Mouse (Mus musculus) thymus, adult 2 months (tissue): Measurements from ENCODE around the gene Palm. TPM values are rescaled to one million over a fixed set of nuclear protein-coding genes. Genes with fewer than 3 reads are reported as not detected.

Experiments used
- DNase-seq: peaks from one replicate; pipeline ENCODE4 v3.0.0; 2021
- H3K27ac ChIP-seq: fragments of 200-500 bp; 2 replicates; pipeline ENCODE4 v1.5.1; 2012; ENCODE audit warnings: low read length, control low read depth; ENCODE audit not compliant: control insufficient read depth, insufficient read depth
- H3K27me3 ChIP-seq: fragments of 200-500 bp; 2 replicates; pipeline ENCODE4 v1.6.1; 2012; ENCODE audit warnings: mild to moderate bottlenecking, low read length, moderate library complexity, mixed read lengths; ENCODE audit not compliant: control insufficient read depth, insufficient read depth
- H3K36me3 ChIP-seq: fragments of 200-500 bp; 2 replicates; pipeline ENCODE4 v1.6.1; 2012; ENCODE audit warnings: mild to moderate bottlenecking, low read length, moderate library complexity; ENCODE audit not compliant: control insufficient read depth, insufficient read depth
- H3K4me1 ChIP-seq: fragments of 200-500 bp; replicated peaks from 2 replicates; pipeline ENCODE4 v1.6.1; 2012; ENCODE audit warnings: low read length; ENCODE audit not compliant: control insufficient read depth, insufficient read depth
- H3K4me3 ChIP-seq: fragments of 200-500 bp; 2 replicates; pipeline ENCODE4 v1.5.1; 2012; ENCODE audit warnings: mild to moderate bottlenecking, low read length, control low read depth, moderate library complexity; ENCODE audit not compliant: control insufficient read depth, insufficient read depth
- CTCF ChIP-seq: fragments of 200-500 bp; IDR thresholded peaks from 2 replicates; pipeline ENCODE4 v1.5.1; 2012; ENCODE audit warnings: mild to moderate bottlenecking, control low read depth, low read length, moderate library complexity, borderline replicate concordance; ENCODE audit not compliant: control insufficient read depth, poor library complexity, insufficient read depth; ENCODE audit errors: extremely low read depth
- POLR2A ChIP-seq: fragments of 200-500 bp; IDR thresholded peaks from 2 replicates; pipeline ENCODE4 v1.6.1; 2012; ENCODE audit warnings: mild to moderate bottlenecking, low read length, control low read depth, moderate library complexity; ENCODE audit not compliant: control insufficient read depth, poor library complexity, insufficient read depth; ENCODE audit errors: extremely low read depth
- WGBS: fragments of 180-500 bp; shearing (Covaris S2); methylation state at CpG from one replicate; pipeline ENCODE4 v1.1.7; 2018; 5-methylcytosine and 5-hydroxymethylcytosine counted together
- polyA plus RNA-seq: library from polyadenylated mRNA; depleted of rRNA; stranded (reverse); fragments of >200 nt; gene quantifications from 2 replicates; pipeline ENCODE4 v1.2.3, GENCODE M21; 2012; rRNA removed

The Palm gene
- 63.7 and 87.8 TPM in 2 replicates for polyA plus RNA-seq

- TF ChIP-seq CTCF: peak; percentile 93; the same call in 1 of the 2 replicates
- no peak for TF ChIP-seq POLR2A
- H3K36me3 ChIP-seq: no peaks in the 10 kb centered on the region
- H3K4me1 ChIP-seq: peaks cover 56% of the 10 kb centered on the region
- peak; percentile 82 for DNase-seq
- H3K4me3 ChIP-seq: peak within 1 kb of the TSS; percentile 66
- no peaks in the 10 kb centered on the region for H3K27me3 ChIP-seq
- WGBS: 6% methylated on average over 51 of the region's 51 CpGs
- no peak within 1 kb of the TSS for H3K27ac ChIP-seq
Observed at GRCm38 (mm10) chr10:79793051-79793737, at the start of gene Palm. Gene Palm, plus strand, starts transcription at chr10:79793572.

- H3K36me3 ChIP-seq: peaks cover 20% of the 10 kb centered on the region; the same call in 1 of the 2 replicates
- H3K27me3 ChIP-seq: no peaks in the 10 kb centered on the region
- TF ChIP-seq CTCF (no peak), POLR2A (no peak)
- WGBS: 89% methylated on average over 15 of the region's 15 CpGs
- H3K27ac ChIP-seq: no peak overlapping the region
- no peak for DNase-seq
- no peak overlapping the region for H3K4me3 ChIP-seq
- H3K4me1 ChIP-seq: peaks cover 9% of the 10 kb centered on the region
Observed at GRCm38 (mm10) chr10:79743650-79744365, 49.6 kb upstream of the Palm start.

- peaks cover 17% of the 10 kb centered on the region; the same call in 1 of the 2 replicates for H3K36me3 ChIP-seq
- DNase-seq: no peak
- no peak overlapping the region for H3K27ac ChIP-seq
- peaks cover 9% of the 10 kb centered on the region for H3K4me1 ChIP-seq
- no peak overlapping the region for H3K4me3 ChIP-seq
- TF ChIP-seq CTCF (no peak), POLR2A (no peak)
- 97% methylated on average over 3 of the region's 3 CpGs for WGBS
- H3K27me3 ChIP-seq: no peaks in the 10 kb centered on the region
Observed at GRCm38 (mm10) chr10:79745411-79745810, 48.0 kb upstream of the Palm start.

GRCm38 (mm10) chr10:79745898-79746773, 47.2 kb upstream of the Palm start, which contains the start of gene Polrmt:
Gene Polrmt, minus strand, starts transcription at chr10:79746581.
- peak; percentile 79 for TF ChIP-seq POLR2A
- peak; percentile 61; the same call in 1 of the 2 replicates for TF ChIP-seq CTCF
- H3K36me3 ChIP-seq: peaks cover 12% of the 10 kb centered on the region; the same call in 1 of the 2 replicates
- WGBS: 2% methylated on average over 38 of the region's 38 CpGs
- H3K27me3 ChIP-seq: no peaks in the 10 kb centered on the region
- H3K4me3 ChIP-seq: peak within 1 kb of the TSS; percentile 66
- DNase-seq: peak; percentile 94
- peaks cover 9% of the 10 kb centered on the region for H3K4me1 ChIP-seq
- no peak within 1 kb of the TSS for H3K27ac ChIP-seq

- DNase-seq: no peak
- Histone ChIP-seq H3K27ac (no peak overlapping the region), H3K4me1 (peaks cover 9% of the 10 kb centered on the region), H3K27me3 (no peaks in the 10 kb centered on the region), H3K36me3 (peaks cover 8% of the 10 kb centered on the region; the same call in 1 of the 2 replicates), H3K4me3 (no peak overlapping the region)
- TF ChIP-seq CTCF (no peak), POLR2A (no peak)
- 28% methylated on average over 6 of the region's 6 CpGs for WGBS
Observed at GRCm38 (mm10) chr10:79746774-79747151, 46.6 kb upstream of the Palm start.

GRCm38 (mm10) chr10:79748496-79748895, 44.9 kb upstream of the Palm start:
- no peaks in the 10 kb centered on the region for H3K27me3 ChIP-seq
- no peak overlapping the region for H3K4me3 ChIP-seq
- H3K36me3 ChIP-seq: no peaks in the 10 kb centered on the region
- DNase-seq: no peak
- H3K4me1 ChIP-seq: peaks cover 9% of the 10 kb centered on the region
- TF ChIP-seq CTCF: no peak
- no peak for TF ChIP-seq POLR2A
- WGBS: 91% methylated on average over 6 of the region's 6 CpGs
- H3K27ac ChIP-seq: no peak overlapping the region
